Mouse (Mus musculus) stomach, embryonic 16.5 days (tissue): ENCODE data around the gene Acsl6. TPM values are rescaled to one million over a fixed set of nuclear protein-coding genes. Genes with fewer than 3 reads are reported as not detected.

Experiments used
- ATAC-seq: fragments of 200-750 bp; cut with Nextera tagmentation; 2 replicates; pipeline ENCODE4 v1.8.0; 2017; ENCODE audit warnings: moderate number of reproducible peaks, moderate TSS enrichment; ENCODE audit not compliant: insufficient read depth, low FRiP score
- H3K27ac ChIP-seq: fragments of 300-500 bp; sonication (generic); 2 replicates; pipeline ENCODE4 v1.5.1; 2014; ENCODE audit warnings: low read length
- H3K27me3 ChIP-seq: fragments of 300-500 bp; sonication (generic); 2 replicates; pipeline ENCODE4 v1.6.1; 2014; ENCODE audit warnings: low read length, control low read depth, mixed read lengths; ENCODE audit not compliant: control insufficient read depth, insufficient read depth
- H3K36me3 ChIP-seq: fragments of 300-500 bp; sonication (generic); 2 replicates; pipeline ENCODE4 v1.6.1; 2014; ENCODE audit warnings: low read length; ENCODE audit not compliant: control insufficient read depth, insufficient read depth
- H3K4me1 ChIP-seq: fragments of 300-500 bp; sonication (generic); 2 replicates; pipeline ENCODE4 v1.6.1; 2014; ENCODE audit warnings: low read length, control low read depth, mixed read lengths; ENCODE audit not compliant: control insufficient read depth, insufficient read depth
- H3K4me2 ChIP-seq: fragments of 300-500 bp; sonication (generic); 2 replicates; pipeline ENCODE4 v1.6.1; 2014; ENCODE audit warnings: low read depth, low read length, mixed read lengths
- H3K4me3 ChIP-seq: fragments of 300-500 bp; sonication (generic); replicated peaks from 2 replicates; pipeline ENCODE4 v1.5.1; 2014; ENCODE audit warnings: mild to moderate bottlenecking, low read length
- H3K9ac ChIP-seq: fragments of 300-500 bp; sonication (generic); 2 replicates; pipeline ENCODE4 v1.6.1; 2014; ENCODE audit warnings: low read length
- H3K9me3 ChIP-seq: fragments of 300-500 bp; sonication (generic); replicated peaks from 2 replicates; pipeline ENCODE4 v1.6.1; 2016; ENCODE audit warnings: low read length, control low read depth; ENCODE audit not compliant: control insufficient read depth
- WGBS: fragments of 180-500 bp; shearing (Covaris S2); extraction: QIAGEN DNeasy Blood & Tissue Kit; methylation state at CpG from one replicate; pipeline ENCODE4 v1.1.7; 2014; 5-methylcytosine and 5-hydroxymethylcytosine counted together
- polyA plus RNA-seq: library from polyadenylated mRNA; unstranded; fragments of >200 nt; fragmentation: Nextera tagmentation; extraction: Ambion mirVana; gene quantifications from 2 replicates; pipeline ENCODE4 v1.2.1, GENCODE M21; 2015

Gene Acsl6
- polyA plus RNA-seq, 1 experiment from 2014 or later: 1.5 TPM

GRCm38 (mm10) chr11:54303076-54303727, 396 bp upstream of the Acsl6 start:
- 17% methylated on average over 6 of the region's 6 CpGs for WGBS
- H3K4me1 ChIP-seq: peaks cover 5% of the 10 kb centered on the region; the same call in 1 of the 2 replicates
- H3K27me3 ChIP-seq: peaks cover 5% of the 10 kb centered on the region
- no peak for ATAC-seq
- H3K9me3 ChIP-seq: no peaks in the 10 kb centered on the region
- H3K27ac ChIP-seq: no peak overlapping the region
- H3K4me3 ChIP-seq: no peak overlapping the region
- H3K9ac ChIP-seq: no peak overlapping the region
- no peaks in the 10 kb centered on the region for H3K36me3 ChIP-seq
- H3K4me2 ChIP-seq: peak overlapping the region; percentile 90; the same call in 1 of the 2 replicates

- ATAC-seq: no peak
Measured at GRCm38 (mm10) chr11:54304471-54304873, 874 bp downstream of the Acsl6 start.

GRCm38 (mm10) chr11:54305331-54305730, 1.7 kb downstream of the Acsl6 start:
- 86% methylated on average over 3 of the region's 3 CpGs for WGBS
- Histone ChIP-seq H3K36me3 (no peaks in the 10 kb centered on the region), H3K4me2 (no peak overlapping the region), H3K4me1 (peaks cover 5% of the 10 kb centered on the region; the same call in 1 of the 2 replicates), H3K9ac (no peak overlapping the region), H3K9me3 (no peaks in the 10 kb centered on the region), H3K27ac (no peak overlapping the region), H3K27me3 (peaks cover 5% of the 10 kb centered on the region), H3K4me3 (no peak overlapping the region)
- no peak for ATAC-seq

More at GRCm38 (mm10) chr11:54304471-54304873, 874 bp downstream of the Acsl6 start:
- WGBS: 11% methylated on average over 7 of the region's 7 CpGs
- H3K27ac ChIP-seq: no peak overlapping the region
- no peaks in the 10 kb centered on the region for H3K9me3 ChIP-seq
- H3K4me1 ChIP-seq: peaks cover 5% of the 10 kb centered on the region; the same call in 1 of the 2 replicates
- no peaks in the 10 kb centered on the region for H3K36me3 ChIP-seq
- peak overlapping the region; percentile 90 for H3K4me2 ChIP-seq
- peak overlapping the region; percentile 63 for H3K9ac ChIP-seq
- peaks cover 5% of the 10 kb centered on the region for H3K27me3 ChIP-seq
- peak overlapping the region; percentile 56 for H3K4me3 ChIP-seq

GRCm38 (mm10) chr11:54307139-54307816, 3.7 kb downstream of the Acsl6 start:
- H3K27ac ChIP-seq: no peak overlapping the region
- WGBS: 67% methylated on average over 7 of the region's 7 CpGs
- no peak for ATAC-seq
- H3K4me1 ChIP-seq: peaks cover 5% of the 10 kb centered on the region; the same call in 1 of the 2 replicates
- no peaks in the 10 kb centered on the region for H3K9me3 ChIP-seq
- no peak overlapping the region for H3K4me3 ChIP-seq
- H3K36me3 ChIP-seq: no peaks in the 10 kb centered on the region
- H3K4me2 ChIP-seq: no peak overlapping the region
- H3K9ac ChIP-seq: no peak overlapping the region
- H3K27me3 ChIP-seq: peaks cover 5% of the 10 kb centered on the region

GRCm38 (mm10) chr11:54310588-54310987, 7.0 kb downstream of the Acsl6 start:
- no peak for ATAC-seq
- Histone ChIP-seq H3K27me3 (no peaks in the 10 kb centered on the region), H3K4me2 (no peak overlapping the region), H3K4me1 (no peaks in the 10 kb centered on the region), H3K4me3 (no peak overlapping the region), H3K9me3 (no peaks in the 10 kb centered on the region), H3K9ac (no peak overlapping the region), H3K27ac (no peak overlapping the region), H3K36me3 (no peaks in the 10 kb centered on the region)
- 65% methylated on average over 2 of the region's 2 CpGs for WGBS

GRCm38 (mm10) chr11:54312021-54312420, 8.4 kb downstream of the Acsl6 start:
- Histone ChIP-seq H3K36me3 (no peaks in the 10 kb centered on the region), H3K9ac (no peak overlapping the region), H3K9me3 (no peaks in the 10 kb centered on the region), H3K4me1 (no peaks in the 10 kb centered on the region), H3K27ac (no peak overlapping the region), H3K27me3 (no peaks in the 10 kb centered on the region), H3K4me2 (no peak overlapping the region), H3K4me3 (no peak overlapping the region)
- 20% methylated on average over 5 of the region's 5 CpGs for WGBS
- no peak for ATAC-seq

GRCm38 (mm10) chr11:54312603-54313002, 9.0 kb downstream of the Acsl6 start:
- no peaks in the 10 kb centered on the region for H3K36me3 ChIP-seq
- no peak for ATAC-seq
- whole genome bisulfite sequencing: 14% methylated on average over 1 of the region's 1 CpGs

GRCm38 (mm10) chr11:54313391-54314360, 10.1 kb downstream of the Acsl6 start:
- Histone ChIP-seq H3K9ac (no peak overlapping the region), H3K27ac (no peak overlapping the region), H3K36me3 (no peaks in the 10 kb centered on the region), H3K4me2 (no peak overlapping the region), H3K4me1 (no peaks in the 10 kb centered on the region), H3K9me3 (no peaks in the 10 kb centered on the region), H3K4me3 (no peak overlapping the region), H3K27me3 (no peaks in the 10 kb centered on the region)
- no peak for ATAC-seq
- WGBS: 75% methylated on average over 7 of the region's 7 CpGs

More at GRCm38 (mm10) chr11:54312603-54313002, 9.0 kb downstream of the Acsl6 start:
- H3K27ac ChIP-seq: no peak overlapping the region
- H3K27me3 ChIP-seq: no peaks in the 10 kb centered on the region
- no peaks in the 10 kb centered on the region for H3K9me3 ChIP-seq
- H3K4me1 ChIP-seq: no peaks in the 10 kb centered on the region
- no peak overlapping the region for H3K4me3 ChIP-seq
- H3K4me2 ChIP-seq: no peak overlapping the region
- H3K9ac ChIP-seq: no peak overlapping the region
